Mouse (Mus musculus) embryonic fibroblast, embryonic 13.5 days (primary cell): ENCODE results near the gene Ugt1a7c. TPM values are rescaled to one million over a fixed set of nuclear protein-coding genes. Genes with fewer than 3 reads are reported as not detected.
"Not testable (repeated sequence)": the region's sequence is repeated elsewhere in the genome, so short reads cannot be mapped to it uniquely, and the experiment has no call there.

ENCODE experiments used
- H3K27ac ChIP-seq: 2 replicates; pipeline ENCODE4 v1.5.1; 2012; ENCODE audit warnings: low read length, control low read depth, inconsistent platforms; ENCODE audit not compliant: insufficient read depth
- H3K4me1 ChIP-seq: 2 replicates; pipeline ENCODE4 v1.6.1; 2011; ENCODE audit warnings: low read length; ENCODE audit not compliant: control insufficient read depth, insufficient read depth
- H3K4me3 ChIP-seq: 2 replicates; pipeline ENCODE4 v1.5.1; 2011; ENCODE audit warnings: mild to moderate bottlenecking, control low read depth, low read length; ENCODE audit not compliant: insufficient read depth
- CTCF ChIP-seq: IDR thresholded peaks from 2 replicates; pipeline ENCODE4 v1.5.1; 2011; ENCODE audit warnings: mild to moderate bottlenecking, control low read depth, low read length, moderate library complexity, borderline replicate concordance; ENCODE audit not compliant: insufficient read depth
- POLR2A ChIP-seq: IDR thresholded peaks from 2 replicates; pipeline ENCODE4 v1.6.1; 2011; ENCODE audit warnings: low read depth, mild to moderate bottlenecking, control low read depth, low read length, moderate library complexity
- polyA plus RNA-seq: library from polyadenylated mRNA; stranded (reverse); fragments of >200 nt; gene quantifications from 2 replicates; pipeline ENCODE4 v1.2.4, GENCODE M21; 2011; ENCODE audit warnings: low read depth; ENCODE audit not compliant: missing spikeins, insufficient read length

Ugt1a7c gene
- polyA plus RNA-seq, 1 experiment: 8.0 TPM

GRCm38 (mm10) chr1:88223591-88223990 is 128.7 kb downstream of the Ugt1a7c start:
- Histone ChIP-seq H3K27ac (no peak overlapping the region), H3K4me1 (no peaks in the 10 kb centered on the region), H3K4me3 (no peak overlapping the region)
- TF ChIP-seq CTCF (no peak), POLR2A (no peak)

GRCm38 (mm10) chr1:88224029-88224776 is 129.3 kb downstream of the Ugt1a7c start:
- Histone ChIP-seq H3K4me3 (no peak overlapping the region), H3K27ac (no peak overlapping the region), H3K4me1 (no peaks in the 10 kb centered on the region)
- TF ChIP-seq POLR2A: no peak
- no peak for TF ChIP-seq CTCF

GRCm38 (mm10) chr1:88225301-88225700 is 130.4 kb downstream of the Ugt1a7c start:
- H3K27ac ChIP-seq, H3K4me1 ChIP-seq, H3K4me3 ChIP-seq: not testable (repeated sequence)

- no peak for TF ChIP-seq POLR2A
- TF ChIP-seq CTCF: no peak
- Histone ChIP-seq H3K4me3 (no peak overlapping the region), H3K4me1 (no peaks in the 10 kb centered on the region), H3K27ac (no peak overlapping the region)
These were observed 130.9 kb downstream of the Ugt1a7c start for GRCm38 (mm10) chr1:88225741-88226140.

- TF ChIP-seq POLR2A: no peak
- TF ChIP-seq CTCF: no peak
- Histone ChIP-seq H3K27ac (no peak within 1 kb of the TSS), H3K4me3 (no peak within 1 kb of the TSS), H3K4me1 (no peaks in the 10 kb centered on the region)
These were observed 132.0 kb downstream of the Ugt1a7c start, which contains the start of gene Mroh2a for GRCm38 (mm10) chr1:88226670-88227379. Gene Mroh2a (plus strand): TSS chr1:88226986.

GRCm38 (mm10) chr1:88227482-88227881 is 132.6 kb downstream of the Ugt1a7c start:
- no peaks in the 10 kb centered on the region for H3K4me1 ChIP-seq
- no peak for TF ChIP-seq POLR2A
- TF ChIP-seq CTCF: no peak
- H3K4me3 ChIP-seq: no peak overlapping the region
- H3K27ac ChIP-seq: no peak overlapping the region

GRCm38 (mm10) chr1:88228121-88228520 is 133.3 kb downstream of the Ugt1a7c start:
- H3K27ac ChIP-seq: no peak overlapping the region
- no peaks in the 10 kb centered on the region for H3K4me1 ChIP-seq
- TF ChIP-seq CTCF (no peak), POLR2A (no peak)
- H3K4me3 ChIP-seq: no peak overlapping the region

- Histone ChIP-seq H3K4me3 (no peak overlapping the region), H3K4me1 (no peaks in the 10 kb centered on the region), H3K27ac (no peak overlapping the region)
- TF ChIP-seq CTCF (no peak), POLR2A (no peak)
These were observed 134.7 kb downstream of the Ugt1a7c start for GRCm38 (mm10) chr1:88229566-88229965.

GRCm38 (mm10) chr1:88229986-88230385 is 135.1 kb downstream of the Ugt1a7c start:
- TF ChIP-seq POLR2A: no peak
- no peak for TF ChIP-seq CTCF
- Histone ChIP-seq H3K4me1 (no peaks in the 10 kb centered on the region), H3K27ac (no peak overlapping the region), H3K4me3 (no peak overlapping the region)

GRCm38 (mm10) chr1:88230421-88230820 is 135.6 kb downstream of the Ugt1a7c start:
- no peaks in the 10 kb centered on the region for H3K4me1 ChIP-seq
- TF ChIP-seq CTCF (no peak), POLR2A (no peak)
- H3K27ac ChIP-seq: no peak overlapping the region
- no peak overlapping the region for H3K4me3 ChIP-seq
